Mouse (Mus musculus): ENCODE results near the gene Bicc1. TPM values are rescaled to one million over a fixed set of nuclear protein-coding genes. Genes with fewer than 3 reads are reported as not detected.

Bicc1 gene
- polyA plus RNA-seq, 1 experiment from 2014 or later: 6.5 TPM

- 92% methylated on average over 3 of the region's 3 CpGs for WGBS
- ATAC-seq (ENCODE audit: low FRiP score, low read depth): no peak
- no peak overlapping the region for H3K27ac ChIP-seq (replicated peaks)
- no peak overlapping the region for H3K9ac ChIP-seq
- H3K27me3 ChIP-seq: no peaks in the 10 kb centered on the region
- H3K4me1 ChIP-seq (replicated peaks): no peaks in the 10 kb centered on the region
- no peaks in the 10 kb centered on the region for H3K9me3 ChIP-seq
- no peak overlapping the region for H3K4me2 ChIP-seq
- H3K36me3 ChIP-seq: no peaks in the 10 kb centered on the region
- no peak overlapping the region for H3K4me3 ChIP-seq
These were observed 152.5 kb downstream of the Bicc1 start for GRCm38 (mm10) chr10:71007001-71007400.

DNA sequence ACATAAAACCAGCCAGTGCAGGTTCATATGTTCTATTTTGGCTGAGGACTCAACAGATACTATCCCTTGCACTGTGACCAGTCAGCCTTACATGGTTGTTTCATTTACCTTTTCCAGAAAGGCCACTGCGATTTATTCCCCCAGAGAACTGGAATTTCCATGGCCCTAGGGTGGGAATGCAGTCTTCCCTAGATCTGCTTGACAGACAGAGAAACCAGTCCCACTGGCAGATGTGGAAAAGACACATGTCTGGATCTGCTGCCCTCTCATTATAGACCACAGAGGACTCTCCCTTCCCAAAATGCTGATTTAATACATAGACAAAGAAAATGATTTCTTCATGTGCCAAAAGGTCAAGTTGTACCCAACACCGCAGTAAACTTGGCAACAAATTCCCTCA, 156.6 kb downstream of the Bicc1 start:
- WGBS: 94% methylated on average over 2 of the region's 2 CpGs

DNA sequence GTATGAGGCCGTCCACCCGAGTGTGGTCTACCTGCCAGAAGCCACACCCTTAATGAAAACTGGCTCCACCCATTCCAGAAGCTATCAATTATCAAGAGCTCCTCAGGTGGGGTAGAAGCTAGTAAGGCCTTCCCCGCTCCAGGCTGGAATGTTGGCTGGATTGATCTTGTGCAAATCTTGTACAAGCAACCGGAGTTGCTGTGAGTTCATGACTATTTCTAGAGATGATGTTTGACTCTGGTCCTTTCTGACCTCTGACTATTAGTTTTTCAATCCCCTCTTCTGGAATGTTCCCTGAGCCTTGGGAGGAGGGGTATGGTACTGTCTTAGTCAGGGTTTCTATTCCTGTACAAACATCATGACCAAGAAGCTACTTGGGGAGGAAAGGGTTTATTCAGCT, 157.3 kb downstream of the Bicc1 start:
- no peak overlapping the region for H3K27ac ChIP-seq (replicated peaks)
- H3K4me1 ChIP-seq (replicated peaks): no peaks in the 10 kb centered on the region
- no peak overlapping the region for H3K4me2 ChIP-seq
- H3K36me3 ChIP-seq: no peaks in the 10 kb centered on the region
- H3K9me3 ChIP-seq: no peaks in the 10 kb centered on the region
- 96% methylated on average over 4 of the region's 4 CpGs for WGBS
- H3K27me3 ChIP-seq: no peaks in the 10 kb centered on the region
- ATAC-seq (ENCODE audit: low FRiP score, low read depth): no peak
- no peak overlapping the region for H3K9ac ChIP-seq
- H3K4me3 ChIP-seq: no peak overlapping the region

More for the DNA sequence above, 156.6 kb downstream of the Bicc1 start:
- Histone ChIP-seq H3K9me3 (no peaks in the 10 kb centered on the region), H3K36me3 (no peaks in the 10 kb centered on the region), H3K27ac (replicated peaks) (no peak overlapping the region), H3K27me3 (no peaks in the 10 kb centered on the region), H3K9ac (no peak overlapping the region), H3K4me1 (replicated peaks) (no peaks in the 10 kb centered on the region), H3K4me2 (no peak overlapping the region), H3K4me3 (no peak overlapping the region)
- no peak for ATAC-seq (ENCODE audit: low FRiP score, low read depth)

DNA sequence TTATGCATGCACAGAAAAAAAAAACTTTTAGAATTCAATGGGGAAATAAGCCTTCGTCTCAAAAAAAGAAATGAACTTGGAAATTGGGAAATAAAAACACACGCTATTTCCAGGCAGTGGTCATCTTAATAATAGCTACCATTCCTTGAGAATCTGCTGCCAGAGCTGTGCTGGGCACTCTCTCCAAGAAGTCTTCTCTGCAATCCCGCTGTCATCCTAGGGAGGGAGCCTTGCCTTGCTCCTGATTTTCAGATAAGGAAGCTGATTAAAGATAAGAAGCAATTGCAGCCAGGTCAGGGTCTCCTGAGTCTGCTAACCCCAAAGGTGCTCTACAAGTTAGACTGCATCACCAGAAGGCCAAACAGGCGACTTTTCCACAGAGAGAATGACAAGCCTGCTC, 161.4 kb downstream of the Bicc1 start:
- Histone ChIP-seq H3K36me3 (no peaks in the 10 kb centered on the region), H3K27ac (replicated peaks) (no peak overlapping the region), H3K4me3 (no peak overlapping the region), H3K9me3 (no peaks in the 10 kb centered on the region), H3K27me3 (no peaks in the 10 kb centered on the region), H3K4me1 (replicated peaks) (peaks cover 5% of the 10 kb centered on the region), H3K4me2 (no peak overlapping the region), H3K9ac (no peak overlapping the region)
- no peak for ATAC-seq (ENCODE audit: low FRiP score, low read depth)
- 53% methylated on average over 4 of the region's 4 CpGs for WGBS

DNA sequence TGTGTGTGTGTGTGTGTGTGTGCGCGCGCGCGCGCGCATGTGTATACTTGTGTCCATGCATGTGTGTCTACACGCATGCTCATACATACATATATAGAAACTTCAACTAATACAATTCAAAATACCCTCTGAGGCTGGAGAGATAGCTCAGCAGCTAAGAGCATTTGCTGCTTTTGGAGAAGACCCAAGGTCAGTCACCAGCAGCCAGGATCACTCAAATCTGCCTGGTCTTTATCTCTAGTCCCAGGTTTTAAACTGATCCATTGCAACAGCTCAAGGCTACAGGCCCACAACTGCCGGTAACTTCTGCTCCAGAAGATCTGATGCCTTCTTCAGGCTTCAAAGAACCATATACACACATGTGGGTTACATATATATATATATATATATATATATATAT, 163.4 kb downstream of the Bicc1 start:
- no peak overlapping the region for H3K27ac ChIP-seq (replicated peaks)
- no peaks in the 10 kb centered on the region for H3K27me3 ChIP-seq
- WGBS: 96% methylated on average over 9 of the region's 9 CpGs
- H3K9ac ChIP-seq: no peak overlapping the region
- peaks cover 5% of the 10 kb centered on the region for H3K4me1 ChIP-seq (replicated peaks)
- H3K4me2 ChIP-seq: no peak overlapping the region
- ATAC-seq (ENCODE audit: low FRiP score, low read depth): no peak
- no peaks in the 10 kb centered on the region for H3K9me3 ChIP-seq
- H3K36me3 ChIP-seq: no peaks in the 10 kb centered on the region
- no peak overlapping the region for H3K4me3 ChIP-seq

DNA sequence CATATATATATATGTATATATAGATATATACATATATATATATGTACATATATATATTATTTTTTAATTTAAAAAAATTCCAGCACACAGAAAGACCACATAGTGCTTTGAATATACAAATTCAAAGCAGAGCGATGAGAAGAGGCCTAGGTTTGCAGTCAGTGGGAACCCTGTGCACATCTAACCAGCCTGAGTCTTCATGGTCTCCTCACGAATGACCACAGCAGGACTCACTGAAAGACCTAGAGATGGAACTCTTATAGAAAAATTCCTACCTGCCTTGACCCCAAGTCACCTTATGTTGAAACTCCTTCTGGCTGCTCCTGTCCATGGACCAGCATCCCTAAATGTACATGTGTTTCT, 165.4 kb downstream of the Bicc1 start:
- Histone ChIP-seq H3K27me3 (no peaks in the 10 kb centered on the region), H3K9ac (no peak overlapping the region), H3K36me3 (no peaks in the 10 kb centered on the region), H3K4me3 (no peak overlapping the region), H3K27ac (replicated peaks) (peak overlapping the region; percentile 63), H3K9me3 (no peaks in the 10 kb centered on the region), H3K4me2 (no peak overlapping the region), H3K4me1 (replicated peaks) (peaks cover 5% of the 10 kb centered on the region)
- ATAC-seq (ENCODE audit: low FRiP score, low read depth): no peak
- 92% methylated on average over 2 of the region's 2 CpGs for WGBS

GRCm38 (mm10) chr10:70993497-70994134, 165.9 kb downstream of the Bicc1 start:
- 38% methylated on average over 6 of the region's 6 CpGs for WGBS
- Histone ChIP-seq H3K4me2 (peak overlapping the region; percentile 15; the same call in 1 of the 2 replicates), H3K4me3 (no peak overlapping the region), H3K4me1 (replicated peaks) (peaks cover 5% of the 10 kb centered on the region), H3K36me3 (no peaks in the 10 kb centered on the region), H3K27me3 (no peaks in the 10 kb centered on the region), H3K9ac (no peak overlapping the region), H3K9me3 (no peaks in the 10 kb centered on the region), H3K27ac (replicated peaks) (no peak overlapping the region; the same call in 1 of the 2 replicates)
- peak; percentile 89 for ATAC-seq (ENCODE audit: low FRiP score, low read depth)

GRCm38 (mm10) chr10:70987396-70987795, 172.1 kb downstream of the Bicc1 start:
- Histone ChIP-seq H3K9ac (no peak overlapping the region), H3K4me1 (replicated peaks) (no peaks in the 10 kb centered on the region), H3K4me2 (no peak overlapping the region), H3K27me3 (no peaks in the 10 kb centered on the region), H3K9me3 (no peaks in the 10 kb centered on the region), H3K27ac (replicated peaks) (no peak overlapping the region), H3K4me3 (no peak overlapping the region), H3K36me3 (no peaks in the 10 kb centered on the region)
- no peak for ATAC-seq (ENCODE audit: low FRiP score, low read depth)
- 79% methylated on average over 5 of the region's 5 CpGs for WGBS

- no peaks in the 10 kb centered on the region for H3K4me1 ChIP-seq (replicated peaks)
- no peak overlapping the region for H3K4me2 ChIP-seq
- H3K36me3 ChIP-seq: no peaks in the 10 kb centered on the region
- no peaks in the 10 kb centered on the region for H3K9me3 ChIP-seq
- no peak overlapping the region for H3K4me3 ChIP-seq
- ATAC-seq (ENCODE audit: low FRiP score, low read depth): no peak
- H3K27me3 ChIP-seq: no peaks in the 10 kb centered on the region
- 77% methylated on average over 11 of the region's 11 CpGs for WGBS
- no peak overlapping the region for H3K27ac ChIP-seq (replicated peaks)
- no peak overlapping the region for H3K9ac ChIP-seq
These were observed 176.3 kb downstream of the Bicc1 start for GRCm38 (mm10) chr10:70983036-70983670.

GRCm38 (mm10) chr10:70982156-70982555, 177.3 kb downstream of the Bicc1 start:
- Histone ChIP-seq H3K4me1 (replicated peaks) (0 out of 2 replicates have a peak, but pooled peaks cover 3% of the 10 kb centered on the region), H3K4me3 (no peak overlapping the region), H3K9ac (no peak overlapping the region), H3K9me3 (no peaks in the 10 kb centered on the region), H3K27me3 (no peaks in the 10 kb centered on the region), H3K36me3 (no peaks in the 10 kb centered on the region), H3K27ac (replicated peaks) (no peak overlapping the region), H3K4me2 (no peak overlapping the region)
- ATAC-seq (ENCODE audit: low FRiP score, low read depth): no peak
- WGBS: 93% methylated on average over 7 of the region's 7 CpGs

- Histone ChIP-seq H3K27ac (replicated peaks) (no peak overlapping the region), H3K9ac (no peak overlapping the region), H3K9me3 (no peaks in the 10 kb centered on the region), H3K27me3 (no peaks in the 10 kb centered on the region), H3K4me1 (replicated peaks) (peaks cover 4% of the 10 kb centered on the region; the same call in 1 of the 2 replicates), H3K4me3 (no peak overlapping the region), H3K36me3 (no peaks in the 10 kb centered on the region), H3K4me2 (no peak overlapping the region)
- ATAC-seq (ENCODE audit: low FRiP score, low read depth): no peak
- WGBS: 95% methylated on average over 8 of the region's 8 CpGs
These were observed 179.8 kb downstream of the Bicc1 start for GRCm38 (mm10) chr10:70979657-70980056.

DNA sequence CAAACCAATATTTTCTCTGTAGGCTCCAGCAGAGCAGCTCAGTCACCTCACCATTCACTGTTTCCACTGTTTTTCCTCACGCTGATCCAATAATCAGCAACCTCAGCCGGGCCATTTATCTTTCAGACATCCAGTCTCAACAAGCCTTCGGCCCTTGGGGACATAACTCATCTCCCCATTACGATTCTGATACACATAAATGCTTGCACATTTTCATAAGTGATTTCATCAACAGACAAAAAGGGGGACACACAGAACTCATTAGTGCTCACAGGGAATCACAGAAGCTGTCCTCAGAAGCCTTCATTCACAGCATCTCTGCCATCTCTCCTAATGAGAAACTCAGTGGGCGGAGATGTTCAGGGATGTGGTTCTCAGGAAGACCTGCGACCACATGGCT, 182.4 kb downstream of the Bicc1 start:
- Histone ChIP-seq H3K27me3 (no peaks in the 10 kb centered on the region), H3K9me3 (no peaks in the 10 kb centered on the region), H3K36me3 (no peaks in the 10 kb centered on the region), H3K4me1 (replicated peaks) (peaks cover 4% of the 10 kb centered on the region; the same call in 1 of the 2 replicates), H3K4me2 (no peak overlapping the region), H3K9ac (no peak overlapping the region), H3K4me3 (no peak overlapping the region), H3K27ac (replicated peaks) (no peak overlapping the region)
- no peak for ATAC-seq (ENCODE audit: low FRiP score, low read depth)
- WGBS: 60% methylated on average over 6 of the region's 6 CpGs

GRCm38 (mm10) chr10:70976633-70977032, 182.9 kb downstream of the Bicc1 start:
- Histone ChIP-seq H3K4me2 (no peak overlapping the region), H3K27me3 (no peaks in the 10 kb centered on the region), H3K4me3 (no peak overlapping the region), H3K27ac (replicated peaks) (no peak overlapping the region), H3K36me3 (no peaks in the 10 kb centered on the region), H3K9me3 (no peaks in the 10 kb centered on the region), H3K4me1 (replicated peaks) (peaks cover 4% of the 10 kb centered on the region; the same call in 1 of the 2 replicates), H3K9ac (no peak overlapping the region)
- WGBS: 74% methylated on average over 9 of the region's 9 CpGs
- no peak for ATAC-seq (ENCODE audit: low FRiP score, low read depth)

Measured in hindbrain, embryonic 15.5 days (tissue).